Mouse (Mus musculus) lung, adult 2 months (tissue): ENCODE data around the gene Hs3st2. TPM values are rescaled to one million over a fixed set of nuclear protein-coding genes. Genes with fewer than 3 reads are reported as not detected.

Source experiments
- DNase-seq: peaks from one replicate; pipeline ENCODE4 v3.0.0; 2022
- H3K4me1 ChIP-seq: fragments of 200-500 bp; 2 replicates; pipeline ENCODE4 v1.6.1; 2011; ENCODE audit warnings: low read length; ENCODE audit not compliant: control insufficient read depth, insufficient read depth
- H3K4me3 ChIP-seq: fragments of 200-500 bp; replicated peaks from 2 replicates; pipeline ENCODE3; 2011; ENCODE audit warnings: low read depth, mild to moderate bottlenecking, control low read depth, low read length; ENCODE audit errors: extremely low read depth
- CTCF ChIP-seq: fragments of 200-500 bp; IDR thresholded peaks from 2 replicates; pipeline ENCODE4 v1.5.1; 2011; ENCODE audit warnings: mild to moderate bottlenecking, low read length, control low read depth; ENCODE audit not compliant: insufficient read depth
- POLR2A ChIP-seq: fragments of 200-500 bp; IDR thresholded peaks from 2 replicates; pipeline ENCODE4 v1.6.1; 2011; ENCODE audit warnings: low read depth, mild to moderate bottlenecking, control low read depth, low read length, borderline replicate concordance; ENCODE audit errors: extremely low read depth
- WGBS: fragments of 180-500 bp; shearing (Covaris S2); methylation state at CpG from one replicate; pipeline ENCODE4 v1.1.7; 2018; 5-methylcytosine and 5-hydroxymethylcytosine counted together
- polyA plus RNA-seq: library from polyadenylated mRNA; depleted of rRNA; stranded (reverse); fragments of >200 nt; gene quantifications from 2 replicates; pipeline ENCODE4 v1.2.3, GENCODE M21; 2012

Hs3st2 gene
- polyA plus RNA-seq, 1 experiment = not detected

GRCm38 (mm10) chr7:121391984-121392739 lies 503 bp downstream of the Hs3st2 start:
- H3K4me3 ChIP-seq = no peak overlapping the region
- DNase-seq = no peak
- 4% methylated on average over 72 of the region's 72 CpGs for WGBS
- no peaks in the 10 kb centered on the region for H3K4me1 ChIP-seq
- TF ChIP-seq CTCF (no peak), POLR2A (no peak)

DNA sequence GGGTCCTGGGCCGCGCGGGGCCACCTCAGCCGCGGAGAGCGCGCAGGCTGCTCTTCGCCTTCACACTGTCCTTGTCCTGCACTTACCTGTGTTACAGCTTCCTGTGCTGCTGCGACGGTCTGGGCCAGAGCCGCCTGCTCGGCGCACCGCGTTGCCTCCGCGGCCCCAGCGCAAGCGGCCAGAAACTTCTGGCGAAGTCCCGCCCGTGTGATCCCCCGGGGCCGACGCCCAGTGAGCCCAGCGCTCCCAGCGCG lies 1.0 kb downstream of the Hs3st2 start:
- no peak overlapping the region for H3K4me3 ChIP-seq
- no peak for DNase-seq
- TF ChIP-seq POLR2A (no peak), CTCF (no peak)
- 2% methylated on average over 28 of the region's 28 CpGs for WGBS
- H3K4me1 ChIP-seq = no peaks in the 10 kb centered on the region

- 80% methylated on average over 1 of the region's 1 CpGs for WGBS
These were observed 2.2 kb downstream of the Hs3st2 start for GRCm38 (mm10) chr7:121393884-121394283.

DNA sequence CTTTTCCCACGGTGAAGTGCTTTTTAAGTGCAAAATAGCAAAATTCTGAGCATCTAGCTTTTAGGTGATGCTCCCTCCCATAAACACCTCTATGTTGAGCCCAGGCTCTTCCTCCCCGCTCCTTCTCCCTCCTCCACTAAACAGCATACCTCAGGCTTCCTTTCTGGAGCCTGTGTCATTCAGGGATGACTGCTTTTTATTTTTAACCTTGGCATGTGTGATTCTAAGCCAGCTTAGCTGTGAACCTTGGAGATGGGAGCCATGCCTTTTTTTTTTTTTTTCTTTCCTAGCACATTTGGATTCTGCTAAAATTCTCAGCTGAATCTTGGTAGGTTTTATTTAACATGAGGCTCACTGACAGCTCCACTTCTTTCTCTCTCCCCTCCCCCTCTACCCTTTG lies 3.2 kb downstream of the Hs3st2 start:
- DNase-seq = no peak
- Histone ChIP-seq H3K4me3 (no peak overlapping the region), H3K4me1 (no peaks in the 10 kb centered on the region)
- TF ChIP-seq CTCF (no peak), POLR2A (no peak)
- WGBS = 89% methylated on average over 2 of the region's 2 CpGs

More at GRCm38 (mm10) chr7:121393884-121394283, 2.2 kb downstream of the Hs3st2 start:
- TF ChIP-seq POLR2A = no peak
- TF ChIP-seq CTCF = no peak
- H3K4me1 ChIP-seq = no peaks in the 10 kb centered on the region
- H3K4me3 ChIP-seq = no peak overlapping the region
- no peak for DNase-seq

DNA sequence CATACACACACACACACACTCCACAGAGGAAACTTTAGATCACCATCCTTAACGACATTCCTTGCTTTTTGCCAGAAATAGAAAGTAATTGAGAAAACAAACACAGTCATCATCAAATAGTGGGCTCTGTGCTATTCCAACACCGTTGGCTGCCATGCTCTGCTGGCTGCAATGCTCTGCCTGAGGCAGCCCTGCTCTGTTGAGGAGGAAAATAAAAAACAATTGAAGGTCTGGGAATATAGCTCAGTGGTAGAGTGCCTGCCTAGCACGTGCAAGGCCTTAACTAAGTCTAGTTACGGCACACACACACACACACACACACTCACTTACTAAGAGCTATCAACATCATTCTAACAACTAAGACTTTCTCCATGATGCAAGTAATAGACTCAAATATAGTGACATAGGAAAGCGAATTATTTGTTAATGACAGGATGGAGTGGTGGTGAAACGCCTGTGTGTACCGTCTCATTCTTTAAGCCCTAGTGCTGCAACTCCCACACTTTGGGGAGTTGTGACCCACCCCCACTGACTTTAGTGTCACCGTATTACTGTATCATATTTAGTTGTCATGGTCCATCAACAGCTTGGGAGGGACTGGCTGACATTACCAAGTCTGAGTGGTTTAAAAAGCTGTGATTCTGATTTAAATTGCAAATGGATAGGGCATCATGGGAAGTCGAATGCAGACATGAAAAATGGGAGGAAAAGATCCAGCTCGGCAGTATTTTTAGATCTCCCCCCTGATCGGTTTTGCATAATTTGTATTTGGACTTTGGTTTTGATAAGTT lies 19.3 kb downstream of the Hs3st2 start:
- WGBS = 77% methylated on average over 11 of the region's 11 CpGs
- Histone ChIP-seq H3K4me3 (no peak overlapping the region), H3K4me1 (no peaks in the 10 kb centered on the region)
- TF ChIP-seq CTCF (no peak), POLR2A (no peak)
- DNase-seq = no peak

GRCm38 (mm10) chr7:121411507-121411898 lies 19.8 kb downstream of the Hs3st2 start:
- WGBS = 76% methylated on average over 7 of the region's 7 CpGs
- Histone ChIP-seq H3K4me3 (no peak overlapping the region), H3K4me1 (no peaks in the 10 kb centered on the region)
- TF ChIP-seq POLR2A (no peak), CTCF (no peak)
- DNase-seq = no peak

- DNase-seq = no peak
These were observed 45.2 kb downstream of the Hs3st2 start for GRCm38 (mm10) chr7:121436884-121437283.

GRCm38 (mm10) chr7:121441186-121441585 lies 49.5 kb downstream of the Hs3st2 start:
- TF ChIP-seq POLR2A (no peak), CTCF (no peak)
- no peak for DNase-seq

More at GRCm38 (mm10) chr7:121436884-121437283, 45.2 kb downstream of the Hs3st2 start:
- WGBS = 79% methylated on average over 6 of the region's 6 CpGs
- Histone ChIP-seq H3K4me3 (no peak overlapping the region), H3K4me1 (no peaks in the 10 kb centered on the region)
- no peak for TF ChIP-seq CTCF
- TF ChIP-seq POLR2A = no peak

GRCm38 (mm10) chr7:121444336-121444735 lies 52.7 kb downstream of the Hs3st2 start:
- no peak for TF ChIP-seq POLR2A
- no peak for TF ChIP-seq CTCF
- WGBS = 67% methylated on average over 7 of the region's 7 CpGs
- Histone ChIP-seq H3K4me3 (no peak overlapping the region), H3K4me1 (no peaks in the 10 kb centered on the region)
- no peak for DNase-seq

More at GRCm38 (mm10) chr7:121441186-121441585, 49.5 kb downstream of the Hs3st2 start:
- Histone ChIP-seq H3K4me1 (no peaks in the 10 kb centered on the region), H3K4me3 (no peak overlapping the region)
- 75% methylated on average over 5 of the region's 5 CpGs for WGBS

GRCm38 (mm10) chr7:121446281-121446680 lies 54.6 kb downstream of the Hs3st2 start:
- Histone ChIP-seq H3K4me3 (no peak overlapping the region), H3K4me1 (no peaks in the 10 kb centered on the region)
- WGBS = 61% methylated on average over 4 of the region's 4 CpGs
- DNase-seq = no peak
- no peak for TF ChIP-seq CTCF
- TF ChIP-seq POLR2A = no peak
